Comparison of ENCODE assay signal across 17 mouse cellular contexts in the genomic region with DNA sequence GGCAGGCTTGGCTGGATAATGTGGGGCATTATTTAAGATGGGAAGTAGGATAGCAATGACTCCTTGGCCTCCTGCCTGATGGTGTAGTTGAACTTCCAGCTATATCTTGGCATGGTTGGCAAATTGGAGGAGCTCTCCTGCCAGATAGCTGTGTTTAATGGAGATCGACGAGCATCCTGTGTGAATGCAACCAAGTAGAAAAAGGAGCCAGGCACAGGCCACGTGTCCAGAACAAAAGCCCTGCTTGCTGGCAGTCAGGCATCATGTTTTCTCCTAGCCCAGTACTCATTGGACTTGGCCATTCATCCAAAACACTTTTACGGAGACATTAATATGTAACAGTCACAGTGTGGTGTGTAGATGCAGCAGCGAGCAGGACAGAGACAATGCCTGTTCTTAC.
DNase-seq lines count a peak whose midpoint lies in the region; ATAC-seq and TF ChIP-seq lines count a peak whose summit lies in the region.
"Had no signal": no experiment of that assay in that cellular context is flagged by ENCODE, and none has a peak within 500 bp of the region (broad histone marks: within the 10 kb centered on the region; RNA-seq: fewer than 3 reads in every experiment).

No protein-coding gene starts in this region.

- no peak for ATAC-seq in frontal cortex, adult (ENCODE audit: low TSS enrichment)
- no peak for ATAC-seq in midbrain, postnatal 0 days (ENCODE audit: low FRiP score)
- no peak for ATAC-seq in midbrain, embryonic 15.5 days (replicated peaks)
- ATAC-seq in forebrain, embryonic 16.5 days: peak; percentile 82

- no peak for TF ChIP-seq CTCF in midbrain, postnatal 0 days (IDR thresholded peaks at IDR 0.05)

- H3K4me2 ChIP-seq in midbrain, postnatal 0 days (ENCODE audit: low read depth, low read length, poor library complexity, severe bottlenecking): no peak overlapping the region
- no peak overlapping the region for H3K4me2 ChIP-seq in midbrain, embryonic 15.5 days
- H3K4me2 ChIP-seq in forebrain, embryonic 16.5 days (ENCODE audit: low read length): no peak overlapping the region

- H3K4me1 ChIP-seq in midbrain, postnatal 0 days (ENCODE audit: insufficient read depth, low read length): no peaks in the 10 kb centered on the region
- no peaks in the 10 kb centered on the region for H3K4me1 ChIP-seq in midbrain, embryonic 15.5 days
- H3K4me1 ChIP-seq in forebrain, embryonic 16.5 days (replicated peaks; ENCODE audit: control insufficient read depth, insufficient read depth, low read length): no peaks in the 10 kb centered on the region; the same call in 1 of the 2 replicates
- H3K4me1 ChIP-seq: limb, embryonic 10.5 days had no signal

- no peak overlapping the region for H3K4me3 ChIP-seq in midbrain, postnatal 0 days (ENCODE audit: low read depth, low read length)
- no peak overlapping the region for H3K4me3 ChIP-seq in midbrain, embryonic 15.5 days
- H3K4me3 ChIP-seq in forebrain, embryonic 16.5 days (replicated peaks; ENCODE audit: low read length): no peak overlapping the region
- H3K4me3 ChIP-seq: gastrocnemius, adult 2 months; layer of hippocampus, adult 2 months; limb, embryonic 10.5 days; midbrain, embryonic 10.5 days had no signal

- peak; percentile 1 to 2 for DNase-seq in frontal cortex, adult 2 months (ENCODE audit: extremely low spot score in 1 of 2, low spot score in 1 of 2)
- DNase-seq in midbrain, postnatal 0 days (ENCODE audit: low spot score): peak; percentile 67
- DNase-seq in right cerebral cortex, postnatal 10 days (ENCODE audit: low spot score in 2 of 2): peak; percentile 41 to 47
- no peak for DNase-seq in lung, adult 18-20 months
- no peak for DNase-seq in cerebellum, postnatal 25 days
- DNase-seq: adrenal gland, postnatal 25 days; cerebellum, adult 11 months; gastrocnemius, adult 2 months; lung, postnatal 14 days; thymus, adult 18-20 months had no signal

- WGBS in midbrain, postnatal 0 days: 51% methylated on average over 5 of the region's 5 CpGs
- WGBS in midbrain, embryonic 15.5 days: 47% methylated on average over 5 of the region's 5 CpGs
- WGBS in forebrain, embryonic 16.5 days: 21% methylated on average over 5 of the region's 5 CpGs

- H3K9ac ChIP-seq in midbrain, postnatal 0 days (replicated peaks; ENCODE audit: low read length, poor library complexity, severe bottlenecking): no peak overlapping the region
- no peak overlapping the region for H3K9ac ChIP-seq in midbrain, embryonic 15.5 days
- H3K9ac ChIP-seq in forebrain, embryonic 16.5 days (replicated peaks; ENCODE audit: low read depth, low read length): no peak overlapping the region
- H3K9ac ChIP-seq: liver, embryonic 14.5 days had no signal

- H3K27me3 ChIP-seq in midbrain, postnatal 0 days (ENCODE audit: insufficient read depth, low read length): no peaks in the 10 kb centered on the region
- no peaks in the 10 kb centered on the region for H3K27me3 ChIP-seq in midbrain, embryonic 15.5 days (replicated peaks)
- no peaks in the 10 kb centered on the region for H3K27me3 ChIP-seq in forebrain, embryonic 16.5 days (replicated peaks; ENCODE audit: control insufficient read depth, insufficient read depth, low read length)

- H3K27ac ChIP-seq in midbrain, postnatal 0 days (ENCODE audit: low read depth, low read length): no peak overlapping the region
- no peak overlapping the region for H3K27ac ChIP-seq in midbrain, embryonic 15.5 days
- H3K27ac ChIP-seq in forebrain, embryonic 16.5 days (ENCODE audit: low read length): no peak overlapping the region
- H3K27ac ChIP-seq: gastrocnemius, adult 2 months; layer of hippocampus, adult 2 months; limb, embryonic 10.5 days; liver, embryonic 14.5 days; midbrain, embryonic 10.5 days had no signal

- H3K36me3 ChIP-seq in midbrain, postnatal 0 days (ENCODE audit: insufficient read depth, low read length): no peaks in the 10 kb centered on the region
- no peaks in the 10 kb centered on the region for H3K36me3 ChIP-seq in midbrain, embryonic 15.5 days (replicated peaks)
- H3K36me3 ChIP-seq in forebrain, embryonic 16.5 days (ENCODE audit: control insufficient read depth, insufficient read depth): no peaks in the 10 kb centered on the region
- H3K36me3 ChIP-seq: limb, embryonic 10.5 days; midbrain, embryonic 10.5 days had no signal

- no peaks in the 10 kb centered on the region for H3K9me3 ChIP-seq in midbrain, postnatal 0 days (ENCODE audit: low read length)
- no peaks in the 10 kb centered on the region for H3K9me3 ChIP-seq in midbrain, embryonic 15.5 days
- no peaks in the 10 kb centered on the region for H3K9me3 ChIP-seq in forebrain, embryonic 16.5 days (ENCODE audit: control insufficient read depth, low read length)
- H3K9me3 ChIP-seq: limb, embryonic 10.5 days; midbrain, embryonic 10.5 days had no signal

Comparison
In these comparisons a context has a peak if more than half of its experiments do, and no peak if none do; other contexts are left out.
1. DNase-seq: peak in frontal cortex, adult 2 months (2 of 2), midbrain, postnatal 0 days (single experiment) and right cerebral cortex, postnatal 10 days (2 of 2); none in lung, adult 18-20 months (0 of 2) and cerebellum, postnatal 25 days (0 of 2).